Mouse (Mus musculus) common myeloid progenitor, adult 5-6 weeks (primary cell): ENCODE results near the gene Ak7. TPM values are rescaled to one million over a fixed set of nuclear protein-coding genes. Genes with fewer than 3 reads are reported as not detected.
A peak's percentile ranks its signal among the peaks of the same experiment; 100 is the strongest.

Experiments used
- ATAC-seq: replicated peaks from 2 replicates; pipeline ENCODE4 v1.8.0; 2016; ENCODE audit warnings: low read depth, mild to moderate bottlenecking, moderate TSS enrichment, inconsistent platforms; ENCODE audit not compliant: poor library complexity, severe bottlenecking
- total RNA-seq: library from RNA; stranded (forward); fragments of 200-1000, 187-1606 nt; gene quantifications from 2 replicates; pipeline ENCODE4 v1.2.3, GENCODE M21; 2017

Ak7 gene
- total RNA-seq: not detected in 2 replicates

- peak; percentile 97 for ATAC-seq
Measured at GRCm38 (mm10) chr12:105705799-105706487, at the start of gene Ak7. TSS of gene Ak7 (plus strand) at chr12:105705976.

- peak; percentile 53; the same call in 1 of the 2 replicates for ATAC-seq
Measured at GRCm38 (mm10) chr12:105676274-105676673, 29.5 kb upstream of the Ak7 start.

GRCm38 (mm10) chr12:105678211-105678610, 27.6 kb upstream of the Ak7 start:
- ATAC-seq: no peak

- peak; percentile 47; the same call in 1 of the 2 replicates for ATAC-seq
Measured at GRCm38 (mm10) chr12:105678762-105679161, 27.0 kb upstream of the Ak7 start.

GRCm38 (mm10) chr12:105683933-105684901, 21.6 kb upstream of the Ak7 start, which contains the start of gene Gskip:
TSS of gene Gskip (plus strand) at chr12:105684829.
- ATAC-seq: peak; percentile 47

GRCm38 (mm10) chr12:105685001-105685691, 20.6 kb upstream of the Ak7 start, which contains the start of gene Atg2b:
TSS of gene Atg2b (minus strand) at chr12:105685211.
- ATAC-seq: peak; percentile 84

GRCm38 (mm10) chr12:105686791-105687190, 19.0 kb upstream of the Ak7 start:
- ATAC-seq: no peak

GRCm38 (mm10) chr12:105687416-105687815, 18.4 kb upstream of the Ak7 start:
- no peak for ATAC-seq

GRCm38 (mm10) chr12:105688546-105688945, 17.2 kb upstream of the Ak7 start:
- ATAC-seq: no peak

- no peak for ATAC-seq
Measured at GRCm38 (mm10) chr12:105689435-105689834, 16.3 kb upstream of the Ak7 start.

GRCm38 (mm10) chr12:105694021-105694420, 11.8 kb upstream of the Ak7 start:
- no peak for ATAC-seq

GRCm38 (mm10) chr12:105695848-105696247, 9.9 kb upstream of the Ak7 start:
- no peak for ATAC-seq

GRCm38 (mm10) chr12:105697104-105697780, 8.5 kb upstream of the Ak7 start:
- ATAC-seq: no peak

GRCm38 (mm10) chr12:105700433-105700832, 5.3 kb upstream of the Ak7 start:
- ATAC-seq: no peak

GRCm38 (mm10) chr12:105718616-105719015, 12.8 kb downstream of the Ak7 start:
- ATAC-seq: no peak; the same call in 1 of the 2 replicates

GRCm38 (mm10) chr12:105720196-105720595, 14.4 kb downstream of the Ak7 start:
- no peak for ATAC-seq

GRCm38 (mm10) chr12:105721452-105722132, 15.8 kb downstream of the Ak7 start:
- ATAC-seq: no peak

GRCm38 (mm10) chr12:105722657-105723056, 16.9 kb downstream of the Ak7 start:
- peak; percentile 44; the same call in 1 of the 2 replicates for ATAC-seq

GRCm38 (mm10) chr12:105724616-105725015, 18.8 kb downstream of the Ak7 start:
- peak; percentile 63 for ATAC-seq
